ENCODE assay signal across 16 mouse cellular contexts in the genomic region with DNA sequence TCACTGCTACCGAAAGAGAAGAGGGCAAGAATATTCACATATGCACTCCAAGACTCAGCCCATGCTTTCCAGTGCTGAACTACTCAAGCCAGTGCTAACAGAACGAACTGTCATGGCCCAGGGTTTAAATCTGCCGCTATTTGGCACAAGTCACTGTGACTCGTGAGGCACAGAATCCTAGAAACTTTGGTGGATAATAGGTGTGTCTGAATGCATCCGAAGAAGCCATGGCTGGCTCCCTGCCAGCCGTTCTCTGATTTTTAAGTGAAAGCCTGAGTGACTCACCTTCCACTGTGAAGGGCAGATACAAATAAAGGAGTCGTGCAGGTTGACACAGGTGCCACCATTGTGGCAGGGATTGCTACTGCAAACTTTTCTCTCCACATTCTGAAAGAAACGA. TPM values are rescaled to one million over a fixed set of nuclear protein-coding genes. Genes with fewer than 3 reads are reported as not detected.
"Had no signal": no experiment of that assay in that cellular context is flagged by ENCODE, and none has a peak within 500 bp of the region (broad histone marks: within the 10 kb centered on the region; RNA-seq: fewer than 3 reads in every experiment).

No protein-coding gene starts in this region.

- H3K36me3 ChIP-seq: limb, embryonic 13.5 days; midbrain, embryonic 13.5 days; neural tube, embryonic 15.5 days had no signal

- H3K4me2 ChIP-seq: limb, embryonic 13.5 days; midbrain, embryonic 13.5 days; neural tube, embryonic 15.5 days had no signal

- H3K4me1 ChIP-seq: megakaryocyte, embryonic 14.5 days; neural tube, embryonic 15.5 days had no signal

- ATAC-seq: intestine, postnatal 0 days; lung, postnatal 0 days; midbrain, embryonic 13.5 days had no signal

- H3K4me3 ChIP-seq: limb, embryonic 13.5 days; megakaryocyte, embryonic 14.5 days; midbrain, embryonic 13.5 days; myocyte; neural tube, embryonic 15.5 days had no signal

- DNase-seq: kidney, adult 8-10 months; kidney, postnatal 36 days; layer of hippocampus, adult 9-11 months; layer of hippocampus, postnatal 36 days; lung, adult 18-20 months; thymus, adult 2 months; thymus, postnatal 25 days had no signal

- H3K9me3 ChIP-seq: limb, embryonic 13.5 days; megakaryocyte, embryonic 14.5 days; midbrain, embryonic 13.5 days; neural tube, embryonic 15.5 days had no signal

- H3K9ac ChIP-seq: limb, embryonic 13.5 days; liver, embryonic 14.5 days; midbrain, embryonic 13.5 days; neural tube, embryonic 15.5 days had no signal

- H3K27ac ChIP-seq: limb, embryonic 13.5 days; liver, embryonic 14.5 days; midbrain, embryonic 13.5 days; neural tube, embryonic 15.5 days had no signal

- H3K27me3 ChIP-seq: limb, embryonic 13.5 days; midbrain, embryonic 13.5 days; neural tube, embryonic 15.5 days had no signal

RNA-seq across cellular contexts. Expression of a gene that starts 5.1 kb away (rescaled TPM):
- total RNA-seq: liver, adult 2 months had no signal
- polyA plus RNA-seq: liver, adult 2 months had no signal
